Mouse (Mus musculus) right cerebral cortex, postnatal 25 days (tissue): ENCODE data around the gene Wipf2.
"Not testable (repeated sequence)": the region's sequence is repeated elsewhere in the genome, so short reads cannot be mapped to it uniquely, and the experiment has no call there.

Experiments used
- DNase-seq: peaks from one replicate; pipeline ENCODE4 v3.0.0; 2022

Wipf2 gene

DNA sequence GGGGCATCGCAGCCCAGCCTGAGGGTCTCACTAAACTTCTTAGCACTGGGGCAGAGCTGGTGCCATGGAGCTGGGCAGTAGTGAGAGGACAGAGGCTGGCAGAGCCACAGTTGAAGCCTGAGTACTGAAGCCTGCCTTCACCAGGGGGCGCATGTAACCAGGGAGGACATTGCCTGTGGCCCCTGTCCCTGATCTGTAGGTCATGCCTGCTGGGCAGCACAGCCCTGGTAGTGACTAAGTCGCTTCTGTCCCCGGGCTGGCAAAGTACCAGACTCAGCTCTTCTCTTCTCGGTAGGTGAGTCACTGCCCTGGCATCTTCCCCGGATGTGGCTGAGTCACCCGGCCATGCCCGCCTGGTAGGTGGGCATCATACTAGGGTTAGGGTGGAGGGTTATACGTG lies 69.7 kb downstream of the Wipf2 start:
- peak; percentile 74 for DNase-seq

DNA sequence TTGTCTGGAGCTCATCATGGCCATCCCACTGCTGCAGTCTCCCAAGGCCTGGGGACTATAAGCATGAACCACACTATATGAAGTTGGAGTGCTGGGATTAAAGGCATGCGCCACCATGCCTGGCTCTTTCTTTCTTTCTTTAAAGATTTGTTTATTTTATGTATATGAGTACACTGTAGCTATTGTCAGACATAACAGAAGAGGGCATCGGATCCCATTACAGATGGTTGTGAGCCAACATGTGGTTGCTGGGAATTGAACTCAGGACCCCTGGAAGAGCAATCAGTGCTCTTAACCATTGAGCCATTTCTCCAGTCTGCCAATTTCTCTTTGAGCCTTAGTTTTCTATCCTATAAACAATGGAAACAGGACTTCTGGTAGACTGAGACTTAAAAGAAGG lies 70.4 kb downstream of the Wipf2 start:
- DNase-seq: not testable (repeated sequence)

DNA sequence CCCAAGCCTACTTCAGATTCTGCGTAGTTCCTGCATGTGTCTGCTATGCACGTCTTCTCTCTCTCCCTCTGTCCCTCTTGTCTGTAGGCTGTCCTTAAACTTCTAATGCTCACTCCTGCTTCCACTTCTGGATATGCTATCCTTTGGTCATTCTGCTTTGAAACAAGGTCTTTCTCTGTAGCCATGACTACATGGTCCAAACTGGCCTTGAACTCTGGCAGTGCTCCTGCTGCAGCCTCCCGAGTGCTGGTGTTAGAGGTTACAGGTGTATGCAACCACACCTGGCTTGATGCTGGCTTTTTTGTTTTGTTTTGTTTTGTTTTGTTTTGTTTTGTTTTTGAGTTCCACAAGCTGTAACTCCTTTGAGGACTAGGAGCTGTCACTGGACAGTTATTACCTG lies 70.9 kb downstream of the Wipf2 start:
- no peak for DNase-seq

DNA sequence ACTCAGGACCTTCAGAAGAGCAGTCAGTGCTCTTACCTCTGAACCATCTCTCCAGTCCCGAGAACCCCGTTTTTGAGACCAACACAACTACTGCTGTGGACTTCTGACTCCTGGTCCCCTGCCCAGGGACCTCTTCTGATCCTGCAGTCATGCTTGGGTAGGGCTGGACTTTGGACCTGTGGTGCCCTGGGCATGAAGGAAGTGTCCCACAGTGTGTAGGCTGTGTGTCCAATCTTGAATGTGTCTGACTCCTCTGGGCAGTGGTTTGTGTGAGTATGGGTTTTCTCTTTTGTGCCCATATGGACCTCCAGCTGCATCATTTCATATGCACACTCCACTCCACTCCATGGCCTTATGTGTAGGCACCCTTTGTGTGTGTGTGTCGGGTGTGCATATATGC lies 71.7 kb downstream of the Wipf2 start:
- DNase-seq: no peak

DNA sequence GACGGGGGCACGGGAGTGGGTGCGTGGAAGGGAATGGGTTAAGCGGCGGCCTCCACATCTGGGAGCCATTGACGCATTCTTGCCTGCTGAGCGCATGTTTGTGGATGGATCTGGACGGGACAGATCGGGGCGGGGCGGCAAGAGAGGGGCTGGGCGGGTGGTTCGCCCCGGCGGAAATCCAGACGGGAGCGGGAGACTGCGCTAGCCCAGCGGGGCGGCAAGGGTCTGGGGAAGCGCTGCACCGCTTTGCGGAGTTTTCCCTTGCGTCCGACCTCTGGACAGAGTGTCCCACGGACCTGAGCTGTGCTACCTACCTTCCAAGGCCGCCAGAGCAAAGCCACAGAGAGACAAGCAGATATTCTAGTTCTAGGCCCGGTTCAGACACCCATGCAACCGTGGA lies 72.7 kb downstream of the Wipf2 start:
- DNase-seq: no peak

DNA sequence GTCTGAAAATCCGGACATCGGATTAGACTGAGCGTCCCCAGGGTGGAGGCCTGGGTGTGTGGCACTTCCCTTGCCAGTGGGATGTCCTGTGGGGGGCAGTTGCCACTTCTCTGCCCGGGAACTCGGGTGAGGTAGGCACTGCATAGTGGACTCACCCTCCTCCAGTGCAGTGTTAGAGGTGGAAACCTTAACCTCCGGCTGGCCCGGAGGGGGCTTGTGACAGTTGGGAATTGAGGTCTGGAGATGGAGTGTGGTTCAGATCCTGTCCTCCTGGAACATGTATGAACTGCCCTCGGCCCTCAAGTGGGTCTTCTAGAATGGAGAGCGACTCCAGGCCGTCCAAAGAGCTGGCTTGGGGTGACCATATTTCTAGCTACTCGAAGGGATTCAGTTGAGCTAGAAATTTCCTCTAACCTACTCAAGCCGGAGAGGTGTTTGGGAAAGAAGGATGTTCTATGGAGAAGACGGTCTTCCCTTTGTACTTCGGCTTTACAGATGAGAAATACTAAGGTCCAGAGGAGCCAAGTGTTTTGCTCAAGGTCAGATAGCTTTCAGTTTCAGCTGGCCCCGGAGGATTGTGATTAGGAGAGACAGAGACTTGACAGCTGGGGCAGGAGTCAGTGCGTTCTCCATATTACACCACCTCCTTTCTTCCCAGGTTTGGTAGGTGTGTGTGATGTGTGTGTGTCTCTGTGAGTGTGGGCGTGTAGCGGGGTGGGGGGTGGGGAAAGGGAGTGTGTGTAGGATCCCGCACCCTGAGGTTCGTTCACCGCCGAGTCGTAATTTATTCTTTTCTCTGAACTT lies 73.4 kb downstream of the Wipf2 start:
- DNase-seq: no peak

DNA sequence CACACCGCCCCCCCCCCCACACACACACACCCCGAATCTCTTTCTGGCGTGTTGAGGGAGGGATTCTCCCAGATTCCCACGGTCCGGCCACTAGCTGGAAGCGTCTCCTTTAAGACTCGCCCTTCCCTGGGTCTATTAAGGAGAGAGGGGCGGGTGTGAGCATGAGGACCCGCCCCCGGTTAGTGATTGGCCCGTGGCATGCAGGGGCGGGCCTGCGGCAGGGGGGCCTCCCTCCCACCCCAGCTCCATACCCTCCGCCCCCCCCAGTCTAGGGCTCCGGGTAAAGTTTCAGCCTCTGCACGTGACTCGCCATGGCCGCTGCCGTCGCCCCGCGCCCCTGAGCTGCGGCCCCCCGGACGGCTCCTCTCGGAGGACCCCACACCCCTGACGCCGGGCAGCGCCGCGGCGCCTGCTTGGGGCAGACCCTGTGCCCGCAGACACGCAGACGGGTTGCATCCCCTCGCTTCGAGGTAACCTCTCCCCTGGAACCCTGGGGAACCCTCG lies 74.0 kb downstream of the Wipf2 start:
- peak; percentile 67 for DNase-seq

DNA sequence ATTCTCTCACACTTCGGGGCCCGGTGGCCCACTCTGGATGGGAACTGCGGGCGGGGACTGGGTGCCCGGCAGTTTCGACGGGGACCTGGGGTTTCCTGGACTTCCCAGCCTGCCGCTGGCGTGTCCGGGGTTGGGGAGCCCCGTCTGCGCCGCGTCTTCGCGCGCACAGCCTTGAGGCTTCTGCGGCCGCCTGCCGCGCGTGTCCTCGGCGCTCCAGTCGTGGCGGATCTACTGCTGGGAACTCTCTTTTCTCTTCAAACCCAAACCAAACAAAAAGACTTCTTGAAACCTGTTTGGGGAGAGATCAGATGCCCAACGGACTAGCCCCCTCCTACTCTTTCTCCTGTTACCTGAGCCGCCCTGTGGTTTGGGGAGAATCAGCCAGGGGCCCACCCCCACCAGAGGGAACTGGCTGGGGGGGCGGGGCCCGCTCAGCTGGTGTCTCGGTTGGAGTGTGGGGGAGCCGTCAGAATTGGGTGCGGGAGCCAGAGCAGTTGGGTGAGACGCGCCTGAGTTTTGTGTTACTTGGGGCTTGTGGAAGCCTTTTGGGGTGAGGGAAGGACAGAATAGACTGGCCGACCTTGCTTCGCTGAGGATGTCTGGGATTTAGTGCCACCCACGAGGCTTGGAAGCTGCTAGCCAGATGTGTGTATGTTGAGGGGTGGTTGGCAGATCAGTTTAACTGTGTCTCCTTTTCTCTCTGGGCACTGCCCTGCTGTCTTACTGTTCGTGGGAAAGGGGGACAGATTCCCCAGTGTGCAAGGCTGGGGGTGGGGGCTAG lies 74.7 kb downstream of the Wipf2 start:
- no peak for DNase-seq

DNA sequence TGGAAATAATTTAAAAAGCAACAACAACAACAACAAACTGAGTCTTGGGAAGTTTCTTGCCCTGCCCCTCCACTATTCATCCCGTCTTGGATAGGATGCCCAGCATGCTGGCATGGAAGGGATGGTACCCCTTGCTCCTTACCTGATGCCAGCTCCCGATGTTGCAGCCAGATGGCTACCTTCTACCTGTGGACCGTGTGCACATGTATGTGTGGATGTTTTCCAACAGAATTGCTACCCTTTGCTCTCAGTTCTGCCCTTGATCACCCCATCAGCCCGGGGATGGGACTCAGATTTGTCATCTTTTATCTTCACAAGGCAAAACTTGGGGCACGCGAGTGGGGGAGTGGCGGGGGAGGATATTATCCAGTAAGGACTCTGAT lies 75.3 kb downstream of the Wipf2 start:
- DNase-seq: no peak

DNA sequence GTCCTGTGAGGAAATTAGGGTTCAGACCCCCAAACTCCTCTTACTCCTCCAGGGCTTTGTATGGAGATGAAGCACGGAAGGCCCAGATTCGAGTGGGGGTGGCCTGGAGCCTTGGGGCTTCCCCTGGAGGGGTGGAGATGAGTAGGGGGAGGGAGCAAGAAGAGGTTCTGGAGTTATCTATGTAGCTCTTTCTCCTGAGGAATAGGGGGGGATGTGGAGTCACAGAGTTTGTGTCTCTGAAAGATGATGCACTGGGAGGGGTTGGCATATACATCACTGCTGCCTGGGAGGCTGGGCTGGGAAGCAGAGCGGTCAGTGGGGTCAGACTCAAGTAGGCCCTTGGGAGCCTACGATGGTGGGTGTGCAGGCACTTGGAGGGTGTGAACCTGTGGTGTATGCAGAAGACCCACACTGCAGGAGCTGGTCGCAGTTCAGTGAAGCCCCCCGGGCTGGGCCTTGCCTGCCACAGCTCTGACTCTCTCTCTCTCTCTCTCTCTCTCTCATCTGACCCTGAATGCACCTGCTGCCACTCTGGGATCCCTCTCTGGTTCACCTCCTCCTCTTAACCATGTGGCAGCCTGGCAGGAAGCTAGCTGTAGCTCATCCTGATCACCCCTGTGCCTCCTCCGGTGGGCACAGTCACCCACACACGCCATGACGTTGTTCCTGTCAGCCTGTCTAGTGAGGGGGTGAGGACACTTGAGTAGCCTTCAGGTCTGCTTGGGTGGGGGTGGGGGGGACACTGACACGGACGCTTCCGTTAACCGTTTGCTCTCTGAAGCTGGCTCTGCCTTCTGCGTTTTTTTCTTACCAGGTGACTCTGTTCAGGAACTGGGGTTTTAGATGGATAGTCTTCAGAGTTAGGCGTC lies 75.9 kb downstream of the Wipf2 start:
- DNase-seq: no peak

DNA sequence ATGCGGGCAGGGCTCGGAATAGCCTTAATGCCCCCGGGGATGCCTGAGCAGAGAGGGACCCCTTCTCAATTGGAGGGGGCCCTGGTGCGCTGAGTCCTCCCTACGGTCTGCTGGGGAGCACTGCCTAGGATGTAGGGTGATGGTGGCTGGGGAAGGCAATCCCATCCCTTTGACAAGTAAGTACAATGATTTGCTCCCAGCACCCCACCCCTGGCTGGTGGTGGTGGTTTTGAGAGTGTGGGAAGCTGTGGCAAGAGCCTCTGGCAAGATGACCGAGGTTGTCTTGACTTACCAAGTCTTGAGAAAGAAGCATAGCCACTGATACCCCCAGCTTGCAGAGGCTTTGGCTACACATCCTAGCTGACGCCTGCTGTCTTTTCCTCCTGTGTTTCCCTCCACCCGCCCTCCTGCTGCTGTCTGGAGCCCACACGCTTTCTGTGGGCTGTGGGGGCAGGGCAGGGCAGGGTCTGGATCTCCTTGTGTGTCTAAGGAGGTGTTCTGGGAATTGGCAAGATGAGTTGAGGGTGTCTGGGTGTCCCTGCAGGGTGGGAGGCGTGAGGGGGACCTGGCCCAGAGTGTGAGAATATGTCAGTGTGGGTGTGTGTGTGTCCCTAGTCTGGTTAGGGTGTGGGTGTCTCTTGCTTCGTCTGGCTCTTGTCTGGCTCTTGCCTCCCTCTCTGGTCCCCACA lies 76.7 kb downstream of the Wipf2 start:
- peak; percentile 66 for DNase-seq

DNA sequence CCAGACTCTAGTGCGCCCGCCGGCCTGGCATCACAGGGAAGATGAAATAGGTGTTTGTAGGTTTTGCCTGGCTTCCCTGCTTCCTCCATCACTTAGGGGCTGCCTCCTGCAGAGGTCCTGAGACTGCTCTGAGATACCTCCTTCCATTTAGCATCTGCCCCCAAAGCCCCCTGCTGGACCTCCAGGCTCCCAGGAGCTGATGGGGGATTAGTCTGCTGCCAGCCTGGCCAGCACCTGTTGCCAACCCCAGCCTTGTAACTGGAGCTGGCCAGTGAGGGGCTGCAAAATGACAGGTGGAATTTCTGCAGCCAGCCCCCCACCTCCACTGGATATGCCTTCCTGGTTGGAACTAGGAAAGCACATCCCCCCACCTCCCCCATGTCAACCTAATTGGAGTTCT lies 77.3 kb downstream of the Wipf2 start:
- DNase-seq: no peak

DNA sequence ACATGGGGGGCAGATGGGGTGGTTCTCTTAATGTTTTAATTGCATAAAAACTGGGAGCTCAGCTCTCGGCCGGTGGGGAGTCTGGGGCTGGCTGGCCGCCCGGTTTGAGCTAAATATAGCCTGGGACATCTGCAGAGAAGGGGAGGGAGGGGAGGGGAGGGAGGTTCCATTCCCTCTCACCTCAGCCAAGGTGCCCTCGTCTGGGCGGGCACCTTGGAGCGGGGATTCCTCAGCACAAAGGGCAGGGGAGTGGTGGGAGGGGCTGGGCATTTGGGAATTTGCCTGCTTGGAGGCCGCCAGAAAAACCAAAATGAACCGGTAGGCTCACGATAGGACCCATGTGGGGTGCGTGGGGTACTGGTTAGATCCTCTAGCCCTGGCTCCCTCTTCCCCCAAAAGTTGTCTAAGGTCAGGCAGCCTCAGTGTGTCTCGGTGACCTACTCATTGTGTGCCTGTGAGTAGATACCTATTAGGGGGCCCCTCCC lies 77.9 kb downstream of the Wipf2 start:
- no peak for DNase-seq

DNA sequence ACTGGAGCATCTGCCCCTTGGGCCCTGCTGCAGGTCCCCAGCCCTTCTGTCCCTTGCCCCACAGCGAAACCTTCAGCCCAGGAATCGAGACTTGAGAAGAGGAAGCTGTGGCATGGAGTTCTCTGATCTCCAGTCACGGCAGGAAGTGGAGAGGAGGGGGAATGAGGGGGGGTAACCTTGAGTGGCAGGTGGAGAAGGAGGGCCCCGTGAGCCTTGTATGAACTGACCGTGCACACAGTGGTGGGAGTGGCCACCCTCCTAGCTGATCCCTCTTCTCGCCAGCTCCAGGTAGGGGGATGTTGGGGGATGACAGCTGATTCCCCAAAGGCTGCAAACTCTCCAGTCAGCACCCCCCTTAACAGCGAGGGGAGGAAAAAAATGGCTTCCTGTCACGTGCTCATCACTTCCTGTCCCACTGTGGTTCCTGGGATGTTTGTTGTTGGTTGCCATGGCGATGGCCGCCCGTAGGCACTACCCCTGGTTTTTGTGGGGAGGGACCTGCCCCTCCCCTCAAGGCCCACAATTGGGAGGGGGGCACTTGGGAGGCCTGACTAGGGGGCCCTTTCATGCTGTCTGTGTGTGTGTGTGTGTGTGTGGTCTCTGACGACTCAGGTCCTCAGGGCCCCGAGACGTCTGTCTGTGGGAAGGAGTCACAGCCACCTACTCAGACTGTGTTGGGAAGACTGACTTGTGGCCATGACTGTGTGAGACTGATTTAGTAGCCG lies 78.5 kb downstream of the Wipf2 start:
- DNase-seq: peak; percentile 62

DNA sequence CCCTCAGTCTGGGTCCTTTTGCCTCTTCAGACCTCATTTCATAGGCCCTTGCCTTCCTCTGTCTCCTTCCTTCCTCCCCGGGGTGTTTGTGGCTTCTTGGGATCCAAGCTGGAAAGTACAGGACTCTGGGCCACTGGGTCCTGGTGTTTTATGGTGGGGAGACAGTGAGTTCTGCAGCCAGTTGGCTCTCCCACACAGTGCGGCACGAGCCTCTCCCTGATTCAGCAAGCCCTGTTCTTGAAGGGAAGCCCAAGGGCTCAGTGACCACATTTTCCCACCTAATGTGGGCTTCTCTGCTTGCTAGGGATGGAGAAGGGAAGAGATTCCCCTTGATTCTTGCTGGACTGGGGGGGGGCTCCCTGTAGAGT lies 79.1 kb downstream of the Wipf2 start:
- DNase-seq: no peak

DNA sequence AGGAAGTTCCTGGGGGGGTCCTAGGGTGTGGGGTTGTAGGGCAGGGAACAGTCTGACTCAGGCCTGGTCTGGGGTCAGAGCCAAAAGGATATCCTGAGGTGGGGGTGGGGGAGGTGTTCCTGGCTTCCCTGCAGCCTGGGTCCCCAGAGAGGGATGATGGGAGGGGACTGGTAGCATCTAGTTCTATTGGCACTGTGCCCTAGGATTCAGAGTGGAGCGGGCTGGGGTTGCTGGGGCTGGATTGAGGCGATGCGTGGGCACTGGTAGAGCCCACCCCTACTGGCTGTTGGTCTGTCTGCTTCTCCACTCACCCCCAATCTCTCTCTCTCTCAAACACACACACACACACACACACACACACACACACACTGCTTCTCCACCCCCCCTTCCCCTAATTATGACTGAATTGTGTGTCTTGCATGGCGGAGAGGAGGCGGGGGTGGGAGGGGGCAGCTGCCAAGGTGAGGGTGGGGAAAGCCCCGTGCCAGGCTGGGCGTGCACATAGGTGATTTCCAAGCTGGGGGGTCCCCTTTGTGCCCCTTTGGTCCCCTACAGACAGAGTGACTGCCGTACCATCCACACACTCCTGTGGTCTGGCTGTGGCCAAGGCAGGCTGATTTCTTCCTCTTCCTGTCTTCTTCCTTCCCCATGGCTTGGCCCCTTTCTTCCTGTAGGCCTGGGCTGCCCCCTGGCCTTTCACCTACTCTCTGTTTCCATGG lies 79.6 kb downstream of the Wipf2 start:
- DNase-seq: no peak

DNA sequence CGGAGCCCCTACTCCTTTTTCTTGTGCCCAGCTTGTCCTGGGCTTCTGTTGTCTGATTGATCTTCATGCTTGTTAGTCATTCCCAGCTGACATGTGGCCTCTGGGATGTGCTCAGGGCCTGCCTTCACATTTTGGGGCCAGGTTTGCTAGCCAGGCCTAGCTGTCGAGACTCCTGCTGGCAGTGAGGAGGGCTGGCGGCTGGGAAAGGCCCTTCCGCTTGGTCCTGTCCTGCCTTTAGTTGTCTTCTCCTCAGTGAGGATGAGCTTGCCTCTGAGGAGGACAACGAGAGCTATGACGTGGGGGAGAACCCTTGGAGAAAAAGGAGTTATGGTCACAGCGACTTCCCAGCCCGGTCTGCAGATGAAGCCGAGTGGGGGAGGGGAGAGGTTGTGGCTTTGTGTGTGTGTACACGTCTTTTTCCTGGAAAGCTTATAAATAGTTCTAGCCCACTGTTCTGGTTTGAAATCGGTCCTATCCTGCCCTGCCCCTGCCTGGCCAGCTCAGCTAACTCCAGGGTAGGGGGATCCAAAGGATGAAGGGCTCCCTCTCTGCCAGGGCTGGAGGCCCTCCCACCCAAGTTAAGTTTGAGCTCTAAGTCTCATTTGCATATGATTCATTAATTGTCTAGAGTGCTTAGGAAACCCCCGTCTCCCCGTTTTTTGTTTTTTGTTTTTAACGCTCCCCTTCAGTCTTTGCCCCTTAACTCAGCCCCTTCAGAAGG lies 80.5 kb downstream of the Wipf2 start:
- no peak for DNase-seq

DNA sequence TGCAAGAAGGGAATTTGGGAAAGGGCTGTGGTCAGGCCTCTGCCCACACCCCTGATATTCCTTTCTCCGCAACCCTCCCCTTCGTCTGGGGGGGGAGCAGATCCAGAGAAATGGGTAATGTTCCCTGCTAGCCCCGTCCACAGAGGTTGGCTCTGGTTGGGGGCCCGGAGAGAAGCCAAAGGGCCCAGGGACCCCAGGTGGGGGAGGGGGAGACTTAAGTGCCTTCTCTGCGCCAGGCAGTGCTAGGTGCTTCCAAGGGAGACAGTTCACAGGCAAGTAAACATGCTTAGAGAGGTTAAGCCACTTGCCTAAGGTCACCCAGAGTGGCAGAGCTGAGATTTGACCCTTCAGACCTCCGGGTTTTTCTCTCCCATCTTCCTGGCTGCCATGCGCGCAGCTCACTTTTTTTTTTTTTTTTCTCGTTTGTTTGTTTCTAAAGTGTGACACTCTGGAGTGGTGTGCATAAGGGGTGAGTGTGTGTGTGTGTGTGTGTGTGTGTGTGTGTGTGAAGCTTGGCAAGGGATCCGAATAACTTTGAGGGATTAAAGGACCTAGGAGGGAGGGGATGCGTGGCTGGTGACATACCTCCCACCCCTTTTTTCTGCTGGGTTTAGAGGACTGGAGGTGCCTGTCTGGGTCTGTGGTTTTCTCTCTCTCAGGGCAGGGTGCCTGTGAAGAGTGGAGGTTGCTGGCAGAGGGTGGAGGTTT lies 81.6 kb downstream of the Wipf2 start:
- DNase-seq: no peak

DNA sequence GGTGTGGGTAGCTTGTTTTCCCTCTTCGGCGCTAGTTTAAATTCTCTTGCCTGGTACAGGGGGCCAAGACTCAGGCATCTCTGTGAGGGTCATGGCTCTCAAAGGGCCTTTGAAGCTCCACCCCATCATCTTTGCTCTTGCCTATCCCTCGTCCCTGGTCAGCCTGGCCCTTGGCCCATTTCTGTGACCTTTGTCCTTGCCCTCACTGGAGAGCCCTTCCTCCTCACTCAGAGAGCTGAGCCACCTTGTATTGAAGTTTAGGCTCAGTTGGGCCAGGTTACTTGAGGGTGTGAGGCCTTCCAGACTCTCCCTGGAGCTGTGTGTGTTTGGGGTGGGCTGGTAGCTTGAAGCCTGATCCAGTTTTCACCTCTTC lies 82.2 kb downstream of the Wipf2 start:
- DNase-seq: no peak
